Comparison of ENCODE assay signal across 16 mouse cellular contexts in the genomic region with DNA sequence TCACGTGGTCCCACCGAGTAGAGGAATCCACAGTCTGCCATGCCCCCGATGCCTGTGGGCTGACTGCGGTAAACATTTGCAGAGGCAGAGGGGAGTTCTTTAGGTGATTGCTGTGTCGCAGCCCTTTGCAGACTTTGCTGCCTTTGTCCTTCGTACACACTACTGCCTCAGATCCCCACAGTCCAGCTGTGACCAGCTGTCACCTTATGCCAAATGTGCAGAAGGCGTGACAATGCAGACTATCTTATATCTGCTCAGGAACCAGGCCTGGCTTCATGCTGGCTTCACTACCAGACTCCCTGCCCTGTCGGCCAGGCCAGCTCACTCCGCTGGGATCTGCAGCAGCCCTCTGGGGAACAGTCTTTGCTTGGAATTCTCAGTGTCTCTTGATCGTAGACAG. TPM values are rescaled to one million over a fixed set of nuclear protein-coding genes. Genes with fewer than 3 reads are reported as not detected.
A peak's percentile ranks its signal among the peaks of the same experiment; 100 is the strongest.
DNase-seq lines count a peak whose midpoint lies in the region; ATAC-seq and TF ChIP-seq lines count a peak whose summit lies in the region.
"Had no signal": no experiment of that assay in that cellular context is flagged by ENCODE, and none has a peak within 500 bp of the region (broad histone marks: within the 10 kb centered on the region; RNA-seq: fewer than 3 reads in every experiment).

No protein-coding gene starts in this region.

- H3K79me2 ChIP-seq in heart, adult 2 months (replicated peaks; ENCODE audit: control insufficient read depth, insufficient read depth, low read length), result no peaks in the 10 kb centered on the region

- peak; percentile 30; the same call in 1 of the 2 replicates for ATAC-seq in midbrain, embryonic 13.5 days
- ATAC-seq in midbrain, embryonic 15.5 days (replicated peaks), result no peak
- ATAC-seq: intestine, embryonic 15.5 days; Patski had no signal

- no peak for TF ChIP-seq CTCF in heart, adult 2 months (IDR thresholded peaks at IDR 0.05)

- no peak overlapping the region for H3K4me3 ChIP-seq in heart, adult 2 months
- no peak overlapping the region for H3K4me3 ChIP-seq in midbrain, embryonic 13.5 days (replicated peaks)
- H3K4me3 ChIP-seq in midbrain, embryonic 15.5 days, result no peak overlapping the region
- H3K4me3 ChIP-seq: embryonic facial prominence, embryonic 13.5 days; forebrain, embryonic 12.5 days; intestine, embryonic 15.5 days; neural tube, embryonic 13.5 days had no signal

- WGBS in heart, adult 2 months, result 43% methylated on average over 10 of the region's 10 CpGs
- WGBS in midbrain, embryonic 13.5 days, result 33% methylated on average over 10 of the region's 10 CpGs
- WGBS in midbrain, embryonic 15.5 days, result 39% methylated on average over 10 of the region's 10 CpGs

- no peak for TF ChIP-seq POLR2A in heart, adult 2 months (IDR thresholded peaks at IDR 0.05; ENCODE audit: insufficient read depth, low read depth, low read length)

- intact Hi-C loops in heart, postnatal 14 days (cut with DNase I), result no loop called here
- intact Hi-C loops in heart, adult 2 months (cut with DNase I), result loop anchor here (5.0 kb wide), 2 partner anchors 97 to 162 kb away; no protein-coding TSS in a partner anchor

- 0 out of 2 replicates have a peak, but pooled peaks cover 3% of the 10 kb centered on the region for H3K9me3 ChIP-seq in midbrain, embryonic 13.5 days
- no peaks in the 10 kb centered on the region for H3K9me3 ChIP-seq in midbrain, embryonic 15.5 days
- H3K9me3 ChIP-seq: embryonic facial prominence, embryonic 13.5 days; forebrain, embryonic 12.5 days; intestine, embryonic 15.5 days; neural tube, embryonic 13.5 days had no signal

- H3K27me3 ChIP-seq in heart, adult 2 months (ENCODE audit: control insufficient read depth, insufficient read depth, low read length), result no peaks in the 10 kb centered on the region
- H3K27me3 ChIP-seq in midbrain, embryonic 13.5 days, result no peaks in the 10 kb centered on the region
- H3K27me3 ChIP-seq in midbrain, embryonic 15.5 days (replicated peaks), result no peaks in the 10 kb centered on the region
- H3K27me3 ChIP-seq: embryonic facial prominence, embryonic 13.5 days; forebrain, embryonic 12.5 days; intestine, embryonic 15.5 days; neural tube, embryonic 13.5 days; Patski had no signal

- no peaks in the 10 kb centered on the region for H3K36me3 ChIP-seq in heart, adult 2 months (ENCODE audit: control insufficient read depth, insufficient read depth, low read length)
- H3K36me3 ChIP-seq in midbrain, embryonic 13.5 days, result no peaks in the 10 kb centered on the region
- H3K36me3 ChIP-seq in midbrain, embryonic 15.5 days (replicated peaks), result no peaks in the 10 kb centered on the region
- H3K36me3 ChIP-seq: embryonic facial prominence, embryonic 13.5 days; forebrain, embryonic 12.5 days; intestine, embryonic 15.5 days; neural tube, embryonic 13.5 days had no signal

- no peak overlapping the region for H3K9ac ChIP-seq in heart, adult 2 months (ENCODE audit: low read depth, low read length)
- no peak overlapping the region for H3K9ac ChIP-seq in midbrain, embryonic 13.5 days (replicated peaks)
- H3K9ac ChIP-seq in midbrain, embryonic 15.5 days, result no peak overlapping the region
- H3K9ac ChIP-seq: embryonic facial prominence, embryonic 13.5 days; forebrain, embryonic 12.5 days; intestine, embryonic 15.5 days; neural tube, embryonic 13.5 days had no signal

- no peak overlapping the region for H3K4me2 ChIP-seq in midbrain, embryonic 13.5 days (replicated peaks)
- no peak overlapping the region for H3K4me2 ChIP-seq in midbrain, embryonic 15.5 days
- H3K4me2 ChIP-seq: embryonic facial prominence, embryonic 13.5 days; forebrain, embryonic 12.5 days; intestine, embryonic 15.5 days; neural tube, embryonic 13.5 days had no signal

- H3K27ac ChIP-seq in heart, adult 2 months, result no peak overlapping the region
- H3K27ac ChIP-seq in midbrain, embryonic 13.5 days, result no peak overlapping the region
- no peak overlapping the region for H3K27ac ChIP-seq in midbrain, embryonic 15.5 days
- H3K27ac ChIP-seq: embryonic facial prominence, embryonic 13.5 days; forebrain, embryonic 12.5 days; intestine, embryonic 15.5 days; neural tube, embryonic 13.5 days had no signal

- TF ChIP-seq EP300 in heart, adult 2 months (IDR thresholded peaks at IDR 0.05; ENCODE audit: insufficient read depth, low read depth, low read length), result no peak

- no peaks in the 10 kb centered on the region for H3K4me1 ChIP-seq in heart, adult 2 months (ENCODE audit: control insufficient read depth, insufficient read depth, low read length)
- H3K4me1 ChIP-seq in midbrain, embryonic 13.5 days (replicated peaks), result 0 out of 2 replicates have a peak, but pooled peaks cover 5% of the 10 kb centered on the region
- H3K4me1 ChIP-seq in midbrain, embryonic 15.5 days, result 0 out of 2 replicates have a peak, but pooled peaks cover 2% of the 10 kb centered on the region
- H3K4me1 ChIP-seq: embryonic facial prominence, embryonic 13.5 days; forebrain, embryonic 12.5 days; intestine, embryonic 15.5 days; neural tube, embryonic 13.5 days had no signal

- peak; percentile 18 to 19 for DNase-seq in heart, postnatal 14 days
- DNase-seq in heart, adult 2 months, result no peak
- DNase-seq in kidney, postnatal 10 days, result peak; percentile 48
- DNase-seq in kidney, adult 8-10 months, result no peak
- no peak for DNase-seq in adrenal gland, postnatal 10 days
- DNase-seq: B cell, adult 2 months; cerebellum, postnatal 25 days; lung, postnatal 36 days; thymus, postnatal 4 days had no signal

RNA-seq across cellular contexts. Expression of gene Slc2a12, which starts 29.5 kb away (rescaled TPM):
- 10 to 100 TPM; 13.0 to 16.7 TPM for total RNA-seq in heart, postnatal 14 days (2021)
- total RNA-seq in heart, adult 2 months (2021), result 10 to 100 TPM; 12.7 to 15.7 TPM
- polyA plus RNA-seq in heart, adult 2 months (2012; rRNA removed), result 5.0 and 7.7 TPM in 2 replicates
- polyA plus RNA-seq in midbrain, embryonic 13.5 days (2015; fragmentation: Nextera tagmentation; extraction: Ambion mirVana), result 3.5 and 4.2 TPM in 2 replicates
- polyA plus RNA-seq in midbrain, embryonic 15.5 days (2015; fragmentation: Nextera tagmentation; extraction: Ambion mirVana), result 6.0 and 6.2 TPM in 2 replicates
- total RNA-seq in adrenal gland, postnatal 10 days (2021), result 1 to 10 TPM; 2.0 to 2.8 TPM
- polyA plus RNA-seq: Patski had no signal

Comparison
In these comparisons a context has a peak if more than half of its experiments do, and no peak if none do; other contexts are left out.
1. DNase-seq: peak in heart, postnatal 14 days (2 of 2) and kidney, postnatal 10 days (single experiment); none in heart, adult 2 months (0 of 2), kidney, adult 8-10 months (0 of 2) and adrenal gland, postnatal 10 days (single experiment).